Mouse (Mus musculus) brain, embryonic 14.5 days (tissue): ENCODE measurements at regions not wholly inside any gene's neighbourhood (a gene's known extent, or its start where the extent isn't known, plus 50 kb on each side); places are given as distances from the start of the nearest gene placed in this dataset.

Experiments used
- CTCF ChIP-seq: fragments of 200-500 bp; IDR thresholded peaks from 2 replicates; pipeline ENCODE4 v1.5.1; 2012; ENCODE audit warnings: inconsistent platforms, mild to moderate bottlenecking, moderate library complexity, borderline replicate concordance; ENCODE audit not compliant: insufficient read depth, insufficient read length; ENCODE audit errors: extremely low read depth
- POLR2A ChIP-seq: fragments of 200-500 bp; IDR thresholded peaks from 2 replicates; pipeline ENCODE4 v1.6.1; 2012; ENCODE audit warnings: mild to moderate bottlenecking, inconsistent platforms, borderline replicate concordance; ENCODE audit not compliant: poor library complexity, insufficient read depth, insufficient read length, severe bottlenecking; ENCODE audit errors: extremely low read depth

DNA sequence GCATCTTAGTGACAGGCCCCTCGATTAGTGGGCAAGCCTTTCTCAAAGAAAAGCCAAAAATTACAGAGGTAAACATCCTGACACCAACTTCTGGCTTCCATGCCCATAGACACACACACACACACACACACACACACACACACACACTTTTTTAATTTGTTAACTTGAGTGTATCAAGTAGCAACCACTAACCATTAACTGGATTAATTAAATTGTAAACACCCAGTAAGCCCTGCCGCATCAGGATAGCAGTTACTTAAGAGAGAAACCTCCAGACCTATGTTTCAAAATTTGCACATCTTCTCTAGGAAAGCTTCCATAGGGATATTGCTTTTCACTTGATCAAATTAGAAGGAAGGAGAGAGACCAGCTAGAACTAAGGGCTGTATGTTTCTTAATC lies 2599.4 kb upstream of the Gm7489 start:
- TF ChIP-seq CTCF (no peak), POLR2A (no peak)
